Mouse (Mus musculus) mature B cell (primary cell): ENCODE data around the gene Klk1b1.
"Not testable (repeated sequence)": the region's sequence is repeated elsewhere in the genome, so short reads cannot be mapped to it uniquely, and the experiment has no call there.

Source experiments
- in situ Hi-C: fragments of 300-500 bp; cut with MboI; formaldehyde crosslinking; loops from 2 replicates; pipeline ENCODE4 v1.14.3; 2019

Klk1b1 gene

GRCm38 (mm10) chr7:43995577-43995976 lies 29.0 kb downstream of the Klk1b1 start, which contains the start of gene Klk1b11:
Gene Klk1b11, plus strand, starts transcription at chr7:43995877.
- in situ Hi-C loops, result not testable (repeated sequence)

- in situ Hi-C loops, result no loop called here
These were observed 38.3 kb downstream of the Klk1b1 start for GRCm38 (mm10) chr7:44004847-44005246.

GRCm38 (mm10) chr7:44011868-44012267 lies 45.3 kb downstream of the Klk1b1 start, which contains the start of gene Klk1b26:
Gene Klk1b26, plus strand, starts transcription at chr7:44012168.
- in situ Hi-C loops, result not testable (repeated sequence)

GRCm38 (mm10) chr7:44014666-44015065 lies 48.1 kb downstream of the Klk1b1 start:
- in situ Hi-C loops, result not testable (repeated sequence)

- in situ Hi-C loops, result no loop called here
These were observed 48.5 kb downstream of the Klk1b1 start for GRCm38 (mm10) chr7:44015071-44015470.
